Mouse (Mus musculus) cerebellum, postnatal 25 days (tissue): Measurements from ENCODE around the gene 1700012B07Rik.

Experiments used
- DNase-seq, 2 experiments: peaks; one replicate each; pipeline ENCODE4 v3.0.0; 2021; ENCODE audit warnings: mixed read lengths in 2 of 2

The 1700012B07Rik gene

GRCm38 (mm10) chr11:109845601-109846000, 17.8 kb upstream of the 1700012B07Rik start:
- no peak for DNase-seq

- no peak for DNase-seq
Measured at GRCm38 (mm10) chr11:109844466-109844865, 16.6 kb upstream of the 1700012B07Rik start.

- DNase-seq, result no peak
Measured at GRCm38 (mm10) chr11:109830368-109830767, 2.5 kb upstream of the 1700012B07Rik start.

GRCm38 (mm10) chr11:109822280-109822679, 5.6 kb downstream of the 1700012B07Rik start:
- no peak for DNase-seq

GRCm38 (mm10) chr11:109817405-109817804, 10.4 kb downstream of the 1700012B07Rik start:
- no peak for DNase-seq

GRCm38 (mm10) chr11:109816911-109817310, 10.9 kb downstream of the 1700012B07Rik start:
- no peak for DNase-seq

- peak in 1 of 2 experiments; percentile 21 for DNase-seq
Measured at GRCm38 (mm10) chr11:109811721-109812120, 16.1 kb downstream of the 1700012B07Rik start.

- no peak for DNase-seq
Measured at GRCm38 (mm10) chr11:109809175-109809855, 18.5 kb downstream of the 1700012B07Rik start.

- DNase-seq, result no peak
Measured at GRCm38 (mm10) chr11:109801515-109801914, 26.3 kb downstream of the 1700012B07Rik start.

- no peak for DNase-seq
Measured at GRCm38 (mm10) chr11:109797531-109797930, 30.3 kb downstream of the 1700012B07Rik start.

- DNase-seq, result no peak
Measured at GRCm38 (mm10) chr11:109795536-109795935, 32.3 kb downstream of the 1700012B07Rik start.

- DNase-seq, result no peak
Measured at GRCm38 (mm10) chr11:109793578-109793977, 34.3 kb downstream of the 1700012B07Rik start.

GRCm38 (mm10) chr11:109792401-109792997, 35.3 kb downstream of the 1700012B07Rik start:
- no peak for DNase-seq

- no peak for DNase-seq
Measured at GRCm38 (mm10) chr11:109791965-109792364, 35.9 kb downstream of the 1700012B07Rik start.

GRCm38 (mm10) chr11:109790221-109790620, 37.6 kb downstream of the 1700012B07Rik start:
- no peak for DNase-seq

- DNase-seq, result no peak
Measured at GRCm38 (mm10) chr11:109785392-109785791, 42.5 kb downstream of the 1700012B07Rik start.

GRCm38 (mm10) chr11:109771381-109771780, 56.5 kb downstream of the 1700012B07Rik start:
- no peak for DNase-seq

- DNase-seq, result no peak
Measured at GRCm38 (mm10) chr11:109770185-109770584, 57.7 kb downstream of the 1700012B07Rik start.

- DNase-seq, result no peak
Measured at GRCm38 (mm10) chr11:109769091-109769490, 58.8 kb downstream of the 1700012B07Rik start.

GRCm38 (mm10) chr11:109760063-109760462, 67.8 kb downstream of the 1700012B07Rik start:
- DNase-seq, result no peak

GRCm38 (mm10) chr11:109758616-109759215, 69.1 kb downstream of the 1700012B07Rik start:
- no peak for DNase-seq

GRCm38 (mm10) chr11:109754105-109754602, 73.7 kb downstream of the 1700012B07Rik start:
- peak in 1 of 2 experiments; percentile 5 for DNase-seq
